Mouse (Mus musculus): ENCODE results near the gene Vwa3b. TPM values are rescaled to one million over a fixed set of nuclear protein-coding genes. Genes with fewer than 3 reads are reported as not detected.

Gene Vwa3b
- total RNA-seq, 2 experiments from 2014 or later, result not detected

DNA sequence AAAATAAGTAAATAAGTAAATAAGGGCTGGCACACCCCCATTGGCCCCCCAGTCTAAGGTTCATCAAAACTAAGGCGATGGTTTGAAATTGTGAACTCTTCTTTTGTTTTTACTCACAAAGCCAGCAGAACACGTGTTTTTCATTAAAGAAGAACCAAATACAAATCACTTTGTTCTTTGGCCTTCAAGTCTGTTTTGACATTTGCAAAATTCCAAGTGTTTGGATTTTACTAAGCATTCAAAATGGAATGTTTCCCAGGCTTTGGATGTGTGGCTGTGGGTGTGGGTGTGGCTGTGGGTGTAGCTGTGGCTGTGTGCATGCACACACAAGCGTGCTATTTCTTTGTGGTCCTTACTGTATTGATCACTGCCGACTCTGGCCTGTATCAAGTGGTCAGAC lies 27.3 kb downstream of the Vwa3b start:
- ATAC-seq (replicated peaks; ENCODE audit: low FRiP score, poor library complexity, severe bottlenecking), result no peak

DNA sequence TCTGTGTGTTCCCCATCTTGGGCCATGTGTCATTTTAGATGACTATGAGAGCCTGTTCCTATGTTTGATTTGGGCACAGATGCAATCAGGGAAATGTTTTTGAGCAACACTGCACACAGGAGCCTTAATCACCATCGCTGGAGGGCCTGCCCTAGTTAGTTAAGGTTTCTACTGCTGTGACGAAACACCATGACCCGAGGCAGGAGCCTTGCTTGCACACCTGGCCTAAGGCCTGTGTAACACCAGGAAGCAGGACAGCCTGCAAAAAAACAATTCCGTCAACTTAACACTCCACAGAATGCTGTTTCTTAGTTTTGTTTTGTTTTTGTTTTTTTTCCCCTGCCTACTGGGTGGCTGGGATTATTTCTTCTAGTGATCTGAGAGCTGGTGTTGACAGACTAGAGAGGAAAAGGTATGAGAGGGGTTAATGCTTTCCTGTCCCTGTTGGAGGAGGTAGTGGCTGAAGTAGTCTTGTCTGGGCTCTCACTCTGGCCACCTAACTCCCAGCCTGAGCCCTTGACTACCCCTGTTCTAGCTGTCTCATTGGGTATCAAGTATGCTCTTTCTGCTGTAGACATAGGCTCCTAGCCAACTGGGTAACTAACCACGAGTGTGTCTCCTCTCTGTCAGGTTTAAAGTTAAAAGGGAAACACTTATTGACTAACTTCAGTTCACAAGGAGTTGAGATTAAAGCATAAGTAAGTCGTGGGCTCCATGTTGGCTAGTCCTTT lies 30.6 kb downstream of the Vwa3b start:
- no peak for ATAC-seq (replicated peaks; ENCODE audit: low FRiP score, poor library complexity, severe bottlenecking)

DNA sequence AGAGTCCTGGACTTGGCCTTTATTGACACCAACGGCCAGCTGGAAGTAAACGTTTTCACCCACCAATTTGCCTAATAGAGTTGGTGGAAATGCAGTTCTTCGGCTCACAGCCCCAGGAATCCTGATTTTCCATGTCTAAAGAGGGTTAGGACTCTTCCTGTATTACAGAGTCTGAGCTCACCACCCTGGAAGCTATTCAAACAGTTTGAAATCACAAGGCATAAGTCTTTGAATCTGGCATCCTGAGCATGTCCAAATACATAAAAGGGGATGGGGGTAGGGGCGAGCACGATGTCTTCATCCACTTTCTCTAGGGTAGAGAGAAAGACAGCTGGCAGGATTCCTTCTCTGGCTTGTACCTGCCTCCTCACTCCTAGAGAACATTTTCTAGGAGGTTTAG lies 34.5 kb downstream of the Vwa3b start:
- ATAC-seq (replicated peaks; ENCODE audit: low FRiP score, poor library complexity, severe bottlenecking), result no peak

DNA sequence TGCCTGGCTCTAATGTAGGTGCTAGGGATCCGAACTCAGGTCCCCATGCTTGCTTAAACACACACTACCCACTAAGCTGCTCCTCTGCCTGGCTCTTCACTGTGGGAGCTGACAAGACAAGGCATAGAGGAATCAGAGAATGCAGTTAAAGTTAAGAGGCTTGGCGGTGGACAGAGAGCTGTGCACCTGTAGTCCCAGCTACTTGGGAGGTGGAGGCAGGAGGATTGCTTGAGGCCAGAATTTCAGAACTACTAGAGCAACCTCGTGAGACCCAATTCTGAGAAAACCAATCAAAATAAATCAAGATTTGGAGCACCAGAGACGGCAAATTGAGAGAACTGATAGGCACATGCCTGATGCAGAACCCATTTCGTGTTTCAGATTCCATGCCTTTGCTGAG lies 36.7 kb downstream of the Vwa3b start:
- ATAC-seq (replicated peaks; ENCODE audit: low FRiP score, poor library complexity, severe bottlenecking), result no peak

DNA sequence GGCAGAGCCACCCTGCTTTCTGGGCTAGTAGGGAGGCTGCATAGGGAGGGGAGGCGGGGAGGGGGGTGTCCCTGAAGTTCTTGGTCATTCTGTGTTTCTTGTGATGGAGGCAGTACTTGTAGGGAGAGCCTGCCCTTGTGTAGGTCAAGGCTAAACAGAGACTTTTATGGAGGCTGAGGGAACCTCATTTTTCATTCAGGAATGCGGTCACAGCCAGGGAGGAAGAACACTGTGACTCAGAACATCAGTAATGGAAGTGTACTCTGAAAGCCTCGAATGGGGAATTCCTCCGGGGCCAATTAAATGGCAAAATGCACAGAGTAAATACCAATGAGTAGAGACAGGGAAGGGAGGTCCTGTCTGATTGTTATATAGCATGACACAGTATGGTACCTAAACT lies 37.4 kb downstream of the Vwa3b start:
- ATAC-seq (replicated peaks; ENCODE audit: low FRiP score, poor library complexity, severe bottlenecking), result no peak

DNA sequence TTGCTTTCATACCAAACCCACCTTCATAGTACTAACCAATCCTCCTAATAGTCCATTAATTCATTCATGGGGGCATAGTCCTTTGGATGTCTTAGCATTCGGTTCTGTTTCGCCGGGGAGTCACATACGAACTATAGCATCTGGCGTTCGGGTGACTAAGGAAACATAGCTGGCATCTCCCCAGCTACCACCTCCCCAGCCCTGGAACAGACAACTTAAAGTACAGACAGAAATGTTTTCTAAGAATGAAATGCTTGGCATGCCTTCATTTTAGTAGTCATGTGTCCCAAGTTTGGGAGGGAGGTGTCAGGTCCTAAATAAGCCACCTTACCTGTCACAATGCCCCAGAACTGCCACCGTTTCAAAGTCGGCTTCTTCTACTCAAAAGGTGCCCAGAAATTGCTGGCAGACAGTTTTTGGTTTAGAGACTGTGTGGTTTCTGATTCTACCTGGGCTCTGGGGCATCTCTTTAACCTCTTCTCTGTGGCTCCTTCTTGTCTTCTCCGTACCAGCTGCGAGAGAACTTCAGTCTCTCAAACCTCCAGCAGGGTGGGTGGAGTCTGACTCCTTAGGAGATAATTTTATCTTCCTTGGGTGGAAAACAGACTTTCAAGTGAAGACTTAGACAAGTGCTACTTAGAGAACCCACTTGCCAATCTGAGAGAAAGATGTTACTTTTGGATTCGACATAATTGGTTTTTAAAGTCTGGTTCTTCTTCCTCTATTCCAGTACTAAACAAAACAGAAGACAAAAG lies 39.4 kb downstream of the Vwa3b start:
- no peak for ATAC-seq (replicated peaks; ENCODE audit: low FRiP score, poor library complexity, severe bottlenecking)

DNA sequence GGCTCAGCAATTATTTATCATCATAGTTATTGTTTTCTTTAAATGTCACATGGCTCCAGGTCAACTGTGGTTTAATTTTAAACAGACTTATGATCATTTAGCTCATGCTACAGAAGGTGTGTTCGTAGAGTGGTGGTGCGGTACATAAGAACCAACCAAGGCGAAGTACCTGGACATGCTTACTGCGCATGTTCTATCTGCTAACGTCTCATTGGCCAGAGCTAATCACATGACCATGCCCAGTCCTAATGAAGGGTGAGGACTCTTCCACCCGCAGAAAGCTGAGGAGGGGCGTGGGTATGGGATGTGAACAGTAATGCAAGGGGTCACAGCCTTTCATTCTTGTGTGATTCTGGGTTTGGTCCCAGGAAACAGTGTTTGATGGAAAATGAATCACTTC lies 49.4 kb downstream of the Vwa3b start:
- no peak for ATAC-seq (replicated peaks; ENCODE audit: low FRiP score, poor library complexity, severe bottlenecking)

DNA sequence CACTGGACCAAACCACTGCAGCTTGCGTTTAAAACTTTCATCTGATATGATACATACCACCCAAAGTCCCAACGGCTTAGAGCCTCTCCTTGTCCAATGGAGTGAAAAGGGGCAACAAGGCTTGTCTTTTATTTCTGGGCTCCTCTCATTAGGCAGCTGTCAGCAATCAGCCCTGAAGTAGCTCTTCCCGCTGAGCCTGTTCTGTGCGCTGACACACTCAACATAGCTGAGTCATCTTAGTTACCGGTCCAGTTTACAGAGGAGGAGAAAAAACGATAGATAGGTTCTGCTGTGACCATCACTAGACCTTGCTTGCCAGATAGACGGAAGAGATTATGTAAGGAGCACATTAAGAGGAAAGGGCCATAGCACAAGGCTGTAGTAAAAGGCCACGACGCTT lies 50.9 kb downstream of the Vwa3b start:
- no peak for ATAC-seq (replicated peaks; ENCODE audit: low FRiP score, poor library complexity, severe bottlenecking)

DNA sequence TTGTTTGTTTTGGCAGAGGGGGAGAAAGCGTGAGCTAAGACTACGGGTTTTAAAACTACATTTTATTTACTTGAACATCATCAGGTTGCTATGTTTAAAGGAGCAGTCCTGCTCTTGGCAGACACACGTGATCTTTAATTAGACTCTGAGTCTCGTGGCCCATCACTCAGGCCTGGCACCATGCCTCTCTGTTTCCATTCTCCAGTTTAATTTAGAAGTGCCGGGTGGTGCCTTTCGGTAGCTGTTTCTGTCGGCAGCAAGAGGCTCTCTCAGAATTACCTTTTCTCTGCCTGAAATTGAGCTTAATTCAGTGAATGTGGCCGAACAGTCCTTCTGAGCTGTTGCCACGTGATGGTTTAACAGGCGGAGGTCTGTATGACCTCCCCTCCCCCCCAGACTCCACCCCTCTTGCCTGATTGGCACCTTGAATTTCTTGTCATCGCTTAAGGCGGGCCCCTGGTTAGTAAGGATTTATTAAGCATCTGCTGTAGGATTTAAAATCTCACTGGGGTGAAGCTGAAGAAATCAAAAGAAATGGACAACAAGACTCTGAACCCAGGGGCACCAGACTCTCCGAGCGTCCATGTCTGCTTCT lies 51.7 kb downstream of the Vwa3b start:
- ATAC-seq (replicated peaks; ENCODE audit: low FRiP score, poor library complexity, severe bottlenecking), result no peak

DNA sequence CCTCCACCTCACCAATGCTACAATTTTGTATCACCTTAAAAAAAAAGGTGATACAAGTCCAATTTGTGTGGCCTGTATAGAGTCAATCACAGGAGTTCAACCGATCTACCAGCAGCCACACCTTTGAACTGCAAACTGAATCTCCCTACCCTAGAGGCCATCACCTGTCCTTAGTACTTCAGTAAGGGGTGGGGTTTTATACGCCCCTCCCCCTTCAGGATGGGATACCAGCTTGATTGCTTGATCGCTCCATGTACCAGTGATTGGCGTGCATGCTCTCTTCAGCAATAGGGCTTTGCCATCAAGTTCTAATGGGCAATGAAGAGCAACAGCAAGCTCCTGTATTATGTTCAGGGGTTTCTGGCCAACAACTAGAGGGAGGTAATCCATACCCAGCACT lies 54.0 kb downstream of the Vwa3b start:
- no peak for ATAC-seq (replicated peaks; ENCODE audit: low FRiP score, poor library complexity, severe bottlenecking)

DNA sequence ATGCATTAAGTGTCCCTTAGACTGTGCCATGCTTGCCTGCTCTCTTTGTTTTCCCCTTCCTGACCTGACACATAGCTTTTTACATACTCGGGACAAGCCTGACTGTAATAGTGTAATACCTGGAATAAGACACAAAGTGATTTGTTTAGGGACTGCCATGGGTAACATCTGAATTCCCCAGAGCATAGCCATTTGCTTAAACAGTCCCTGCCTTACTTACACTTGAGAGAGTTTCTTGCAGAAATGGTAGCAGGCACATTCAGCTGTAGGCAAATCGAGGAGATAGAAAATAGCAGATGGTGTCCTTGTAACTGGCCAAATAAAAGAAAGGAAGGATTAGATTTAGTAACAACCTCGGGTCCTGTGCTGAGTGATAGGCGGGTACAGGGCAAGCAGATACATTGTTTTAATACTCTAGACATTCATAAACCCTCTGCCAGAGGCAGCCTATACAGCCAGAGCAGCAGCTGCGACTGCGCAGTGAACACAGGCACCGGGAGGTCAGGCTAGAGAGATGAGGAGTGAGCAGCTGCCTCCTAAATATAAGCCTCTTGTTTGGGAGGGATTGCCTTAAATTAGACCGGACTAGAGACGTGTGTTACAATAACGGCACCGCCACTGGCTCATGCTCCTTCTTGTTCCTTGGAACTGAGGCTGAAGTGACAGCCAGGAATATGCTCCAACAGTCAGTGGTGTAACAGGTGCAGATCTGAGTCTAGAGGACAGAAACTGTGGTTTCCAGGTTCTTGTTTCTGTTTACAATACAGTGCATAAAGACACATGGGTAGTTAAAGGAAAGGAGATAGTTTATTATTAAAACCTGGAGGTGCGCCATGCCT lies 55.2 kb downstream of the Vwa3b start:
- ATAC-seq (replicated peaks; ENCODE audit: low FRiP score, poor library complexity, severe bottlenecking), result no peak

DNA sequence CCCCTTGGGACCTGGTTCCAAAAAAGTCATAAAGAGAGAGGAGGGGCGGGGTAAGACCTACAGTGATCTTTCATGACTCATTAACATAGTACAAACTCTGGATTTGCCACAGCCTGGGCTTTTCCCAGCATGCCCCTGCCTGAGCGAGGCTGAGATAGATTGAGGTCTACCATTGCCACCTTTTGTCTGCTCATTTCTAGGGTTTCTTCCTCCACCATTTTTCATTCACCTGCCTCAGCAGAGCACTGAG lies 55.7 kb downstream of the Vwa3b start:
- no peak for ATAC-seq (replicated peaks; ENCODE audit: low FRiP score, poor library complexity, severe bottlenecking)

DNA sequence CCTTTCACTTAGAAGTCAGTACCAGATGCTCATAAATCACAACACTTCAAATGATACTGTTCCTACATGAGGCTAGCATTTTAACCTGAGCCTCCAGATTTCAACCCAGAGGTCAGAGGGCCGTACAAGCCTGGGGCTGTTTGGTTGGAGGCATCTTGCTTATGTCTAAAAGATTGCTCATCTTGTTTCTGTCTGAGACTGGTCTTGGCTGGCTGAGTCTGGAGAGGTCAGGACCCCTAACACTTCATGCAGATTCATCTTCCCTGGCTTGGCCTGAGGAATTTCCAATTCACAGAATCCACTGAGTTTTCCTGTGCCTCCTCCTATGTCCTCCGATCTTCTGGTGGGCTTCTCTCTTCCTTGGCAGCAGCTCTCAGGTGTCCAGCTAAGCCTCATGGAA lies 57.7 kb downstream of the Vwa3b start:
- ATAC-seq (replicated peaks; ENCODE audit: low FRiP score, poor library complexity, severe bottlenecking), result no peak

DNA sequence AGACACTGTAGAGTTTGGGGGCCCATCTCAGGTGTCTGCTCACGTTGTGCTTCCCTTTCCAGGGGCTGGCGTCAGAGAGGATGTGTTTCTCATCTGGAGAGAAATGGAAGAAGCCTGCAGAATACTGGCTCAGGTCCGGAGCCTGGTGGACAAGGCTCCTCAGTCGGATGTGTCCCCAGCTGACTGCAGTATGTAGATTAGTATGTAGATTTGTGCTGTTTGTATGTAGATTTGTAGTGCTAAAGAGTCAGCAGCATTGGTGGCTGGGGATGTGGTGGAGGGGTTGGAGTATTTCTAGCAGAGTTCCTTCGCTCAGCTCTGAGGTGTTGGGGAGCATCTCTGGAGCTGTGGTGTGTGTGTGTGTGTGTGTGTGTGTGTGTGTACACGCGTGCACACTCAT lies 58.8 kb downstream of the Vwa3b start:
- no peak for ATAC-seq (replicated peaks; ENCODE audit: low FRiP score, poor library complexity, severe bottlenecking)

DNA sequence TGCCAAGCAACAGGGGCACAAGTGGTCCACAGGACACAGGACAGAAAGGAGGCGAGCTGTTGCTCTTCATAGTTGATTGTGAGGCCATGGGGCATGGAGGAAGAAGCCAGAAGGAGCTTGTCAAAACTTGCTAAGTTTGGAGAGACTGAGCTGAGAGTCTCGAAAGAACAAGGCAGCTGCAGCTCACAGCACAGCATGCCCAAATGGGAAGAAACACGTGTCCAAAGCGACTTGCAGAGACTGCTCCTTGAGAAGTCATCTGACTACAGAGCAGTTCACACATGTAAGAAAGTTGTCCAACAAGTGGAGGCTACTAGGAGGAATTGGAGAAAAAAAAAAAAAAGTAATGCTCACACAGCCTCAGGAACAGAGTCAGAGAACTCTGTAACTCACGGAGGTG lies 62.8 kb downstream of the Vwa3b start:
- no peak for ATAC-seq (replicated peaks; ENCODE audit: low FRiP score, poor library complexity, severe bottlenecking)

DNA sequence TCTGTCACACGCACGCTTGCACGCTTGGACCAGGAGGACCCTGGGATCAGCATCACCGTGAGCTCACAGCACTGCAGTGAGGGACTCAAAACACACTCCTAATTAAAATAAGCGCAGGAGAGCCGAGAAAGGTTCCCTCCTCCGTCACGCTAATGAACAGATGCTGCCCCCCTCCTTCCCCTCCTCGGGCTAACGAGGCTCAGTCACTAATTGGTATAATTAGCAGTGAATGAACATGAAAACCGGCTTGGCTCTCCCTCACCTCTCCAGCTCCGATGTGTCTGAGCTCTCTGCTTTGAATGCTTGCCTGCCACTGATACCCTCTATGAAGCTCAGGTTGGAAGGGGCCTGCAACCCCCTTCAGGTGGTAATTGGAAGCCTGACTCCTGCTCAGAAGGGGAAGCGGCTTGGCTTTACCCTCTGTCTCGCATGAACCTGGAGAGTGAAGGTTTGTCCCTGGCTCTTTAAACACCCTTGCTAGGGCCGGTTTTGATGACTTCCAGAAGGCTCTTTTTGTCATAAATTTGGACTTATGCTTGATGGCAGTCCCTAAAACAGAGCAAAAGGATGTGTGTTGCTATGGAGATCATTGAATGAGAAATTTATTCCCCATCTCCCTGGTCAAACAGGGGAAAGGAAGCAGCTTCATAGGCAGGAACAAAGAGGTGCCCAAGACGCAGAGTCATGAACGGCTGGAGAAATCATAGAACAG lies 71.1 kb downstream of the Vwa3b start:
- no peak for ATAC-seq (replicated peaks; ENCODE audit: low FRiP score, poor library complexity, severe bottlenecking)

DNA sequence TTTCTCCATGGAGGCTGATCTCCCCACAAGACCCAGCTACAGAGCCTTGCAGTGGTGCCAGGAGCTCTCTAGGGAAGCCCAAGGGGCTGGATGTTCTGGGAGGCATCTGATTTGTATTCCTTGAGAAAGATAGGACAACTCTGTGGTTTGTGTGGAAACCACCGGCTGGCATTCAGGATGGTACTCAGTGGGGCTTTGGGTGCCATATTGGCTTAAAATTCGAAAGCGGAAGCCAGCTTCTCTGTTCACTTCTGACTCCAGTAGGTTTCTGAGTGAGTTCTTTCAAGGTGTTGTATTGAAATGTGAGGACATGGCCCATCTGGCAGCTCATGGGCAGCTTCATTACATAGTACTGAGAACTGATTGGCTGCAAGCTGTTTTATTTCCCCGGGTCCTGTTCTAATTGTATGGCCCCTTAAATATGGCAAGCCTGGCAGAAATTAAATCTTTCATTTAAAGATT lies 71.7 kb downstream of the Vwa3b start:
- no peak for ATAC-seq (replicated peaks; ENCODE audit: low FRiP score, poor library complexity, severe bottlenecking)

DNA sequence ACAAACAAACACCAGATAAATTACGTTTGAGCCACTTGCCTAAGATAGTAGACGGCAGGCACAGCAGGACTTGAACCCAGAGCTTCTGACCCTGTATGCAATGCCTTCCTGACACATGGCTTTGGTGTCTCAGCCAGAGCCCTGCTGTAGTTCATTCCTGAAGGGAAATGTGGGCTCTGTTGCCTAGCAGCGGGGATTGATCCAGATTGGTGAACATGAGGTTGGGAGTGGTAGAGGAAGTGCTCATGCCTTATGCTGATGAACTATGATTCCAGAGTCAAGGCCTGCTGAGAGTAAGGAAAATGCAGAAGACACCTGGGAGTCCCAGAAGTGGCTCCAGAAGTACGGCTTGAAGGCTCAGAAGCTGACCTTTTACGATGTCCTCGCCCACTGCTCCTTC lies 74.0 kb downstream of the Vwa3b start:
- ATAC-seq (replicated peaks; ENCODE audit: low FRiP score, poor library complexity, severe bottlenecking), result no peak

DNA sequence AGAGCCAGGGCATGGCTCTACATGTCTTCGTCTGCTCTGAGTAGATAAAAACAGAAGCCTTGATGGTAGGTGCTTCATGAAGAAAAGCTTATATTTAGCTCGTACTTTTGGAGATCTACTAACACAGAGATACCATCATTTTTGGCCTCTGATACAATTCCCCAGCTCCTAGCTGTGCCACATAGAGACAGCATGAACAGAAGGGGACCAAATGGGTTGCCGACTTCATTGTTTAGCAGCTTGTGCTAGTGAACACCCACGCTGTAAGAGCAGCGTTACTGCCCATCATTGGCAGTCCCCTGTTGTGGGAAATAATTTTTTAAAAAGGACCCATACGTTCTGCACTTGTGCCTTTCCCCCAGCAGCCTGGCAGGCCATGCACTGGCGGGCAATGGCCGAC lies 74.6 kb downstream of the Vwa3b start:
- no peak for ATAC-seq (replicated peaks; ENCODE audit: low FRiP score, poor library complexity, severe bottlenecking)

DNA sequence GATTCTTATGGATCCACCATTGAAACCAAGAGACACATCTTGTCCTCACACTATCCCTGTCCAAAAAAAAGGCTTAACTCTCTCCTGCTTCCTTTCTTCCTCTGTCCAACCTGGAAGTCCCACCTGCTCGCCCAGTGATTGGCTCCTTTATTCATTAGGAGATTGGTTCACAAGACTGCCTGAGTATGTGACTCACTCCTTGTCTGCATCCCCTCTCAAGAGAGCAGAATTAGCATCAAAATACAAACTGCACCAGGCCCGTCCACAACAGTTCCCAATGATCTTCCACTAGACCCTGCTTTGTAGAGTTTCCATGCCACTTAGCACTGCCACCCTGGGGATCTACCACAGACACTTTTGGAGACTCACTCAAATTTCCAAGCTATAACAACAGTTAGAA lies 75.3 kb downstream of the Vwa3b start:
- no peak for ATAC-seq (replicated peaks; ENCODE audit: low FRiP score, poor library complexity, severe bottlenecking)

Measured in erythroid progenitor cell, adult 5-6 weeks (primary cell).